Mouse (Mus musculus) kidney, embryonic 14.5 days (tissue): Measurements from ENCODE around the gene Exoc3l2. TPM values are rescaled to one million over a fixed set of nuclear protein-coding genes. Genes with fewer than 3 reads are reported as not detected.

Experiments used
- ATAC-seq: fragments of 200-750 bp; cut with Nextera tagmentation; 2 replicates; pipeline ENCODE4 v1.8.0; 2017; ENCODE audit warnings: moderate number of reproducible peaks, mild to moderate bottlenecking, moderate TSS enrichment, moderate library complexity; ENCODE audit not compliant: low FRiP score, low TSS enrichment
- H3K27ac ChIP-seq: fragments of 300-500 bp; sonication (generic); 2 replicates; pipeline ENCODE4 v1.5.1; 2014; ENCODE audit warnings: low read depth, mild to moderate bottlenecking, low read length, moderate library complexity, mixed read lengths
- H3K27me3 ChIP-seq: fragments of 300-500 bp; sonication (generic); 2 replicates; pipeline ENCODE4 v1.6.1; 2014; ENCODE audit warnings: mild to moderate bottlenecking, low read length; ENCODE audit not compliant: control insufficient read depth, insufficient read depth
- H3K36me3 ChIP-seq: fragments of 300-500 bp; sonication (generic); 2 replicates; pipeline ENCODE4 v1.6.1; 2014; ENCODE audit warnings: low read length, mixed read lengths; ENCODE audit not compliant: control insufficient read depth, insufficient read depth
- H3K4me1 ChIP-seq: fragments of 300-500 bp; sonication (generic); 2 replicates; pipeline ENCODE4 v1.6.1; 2014; ENCODE audit warnings: low read length, mixed read lengths; ENCODE audit not compliant: control insufficient read depth, insufficient read depth
- H3K4me2 ChIP-seq: fragments of 300-500 bp; sonication (generic); replicated peaks from 2 replicates; pipeline ENCODE4 v1.6.1; 2014; ENCODE audit warnings: low read depth, mild to moderate bottlenecking, low read length
- H3K4me3 ChIP-seq: fragments of 300-500 bp; sonication (generic); 2 replicates; pipeline ENCODE4 v1.5.1; 2014; ENCODE audit warnings: mild to moderate bottlenecking, low read length
- H3K9ac ChIP-seq: fragments of 300-500 bp; sonication (generic); 2 replicates; pipeline ENCODE4 v1.6.1; 2014; ENCODE audit warnings: low read depth, mild to moderate bottlenecking, low read length, moderate library complexity
- H3K9me3 ChIP-seq: fragments of 300-500 bp; sonication (generic); 2 replicates; pipeline ENCODE4 v1.6.1; 2016; ENCODE audit warnings: low read length; ENCODE audit not compliant: control insufficient read depth
- WGBS: fragments of 180-500 bp; shearing (Covaris S2); extraction: QIAGEN DNeasy Blood & Tissue Kit; methylation state at CpG from one replicate; pipeline ENCODE4 v1.1.7; 2014; 5-methylcytosine and 5-hydroxymethylcytosine counted together
- polyA plus RNA-seq: library from polyadenylated mRNA; unstranded; fragments of >200 nt; fragmentation: Nextera tagmentation; extraction: Ambion mirVana; gene quantifications from 2 replicates; pipeline ENCODE4 v1.2.1, GENCODE M21; 2014

Gene Exoc3l2
- 3.5 and 3.7 TPM in 2 replicates for polyA plus RNA-seq

DNA sequence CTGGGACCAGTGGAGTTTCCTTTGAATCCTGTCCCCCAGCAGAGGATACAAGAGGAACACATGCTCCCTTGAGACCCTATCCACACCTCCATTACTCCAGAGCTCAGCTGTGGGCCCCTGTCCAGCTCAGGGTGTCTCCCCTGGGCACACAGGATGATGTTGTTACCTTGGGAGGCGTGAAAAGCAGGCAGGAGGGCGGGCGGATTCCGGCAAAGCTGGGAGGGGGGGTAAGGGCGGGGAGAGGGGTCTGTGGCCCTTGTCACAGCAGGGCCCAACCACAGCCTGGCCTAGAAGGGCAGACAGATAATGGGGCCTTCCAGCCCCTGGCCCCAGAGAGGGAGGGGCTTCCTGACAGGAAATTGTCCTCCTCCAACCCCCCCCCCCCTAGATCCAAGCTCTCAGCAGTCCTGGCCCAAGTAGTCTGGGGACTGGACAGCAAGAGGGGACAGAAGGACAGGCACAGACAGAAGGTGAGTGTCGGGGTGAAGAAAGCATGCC, at the start of gene Exoc3l2:
Gene Exoc3l2, plus strand, starts transcription at position 448 of the 498 bp plus-strand sequence.
- 0 out of 2 replicates have a peak within 1 kb of the TSS, but pooled peaks have one; percentile 12 for H3K9ac ChIP-seq
- no peak for ATAC-seq

DNA sequence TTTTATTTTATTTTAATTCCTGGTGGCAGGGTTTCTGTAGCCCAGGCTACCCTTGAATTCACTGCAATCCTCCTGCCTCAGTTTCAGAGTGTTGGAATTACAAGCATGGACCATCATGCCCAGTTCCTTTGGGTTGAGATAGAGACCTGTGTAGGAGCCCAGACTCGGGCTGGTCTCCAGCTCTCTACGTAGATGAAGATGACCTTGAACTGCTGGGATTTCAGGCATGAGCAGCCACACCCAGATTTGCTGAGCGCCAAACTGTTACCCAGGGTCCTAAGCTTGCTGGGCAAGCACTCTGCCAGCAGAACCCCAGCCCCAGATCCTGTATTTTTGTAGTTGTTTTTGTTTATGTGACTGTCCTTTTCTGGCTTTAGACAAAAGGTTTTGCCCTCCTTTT, 49.6 kb upstream of the Exoc3l2 start:
- no peak for ATAC-seq
- no peak overlapping the region for H3K4me2 ChIP-seq
- H3K4me1 ChIP-seq: no peaks in the 10 kb centered on the region
- no peak overlapping the region for H3K4me3 ChIP-seq
- H3K27ac ChIP-seq: no peak overlapping the region
- H3K27me3 ChIP-seq: peaks cover 12% of the 10 kb centered on the region; the same call in 1 of the 2 replicates
- 83% methylated on average over 3 of the region's 3 CpGs for WGBS
- no peaks in the 10 kb centered on the region for H3K9me3 ChIP-seq
- no peak overlapping the region for H3K9ac ChIP-seq
- H3K36me3 ChIP-seq: no peaks in the 10 kb centered on the region

More for the DNA sequence above, at the start of gene Exoc3l2:
- 33% methylated on average over 6 of the region's 6 CpGs for WGBS
- Histone ChIP-seq H3K9me3 (no peaks in the 10 kb centered on the region), H3K4me3 (peak within 1 kb of the TSS; percentile 16), H3K36me3 (no peaks in the 10 kb centered on the region), H3K27ac (0 out of 2 replicates have a peak within 1 kb of the TSS, but pooled peaks have one; percentile 24), H3K27me3 (no peaks in the 10 kb centered on the region), H3K4me1 (peaks cover 12% of the 10 kb centered on the region; the same call in 1 of the 2 replicates), H3K4me2 (peak within 1 kb of the TSS; percentile 34; the same call in 1 of the 2 replicates)

DNA sequence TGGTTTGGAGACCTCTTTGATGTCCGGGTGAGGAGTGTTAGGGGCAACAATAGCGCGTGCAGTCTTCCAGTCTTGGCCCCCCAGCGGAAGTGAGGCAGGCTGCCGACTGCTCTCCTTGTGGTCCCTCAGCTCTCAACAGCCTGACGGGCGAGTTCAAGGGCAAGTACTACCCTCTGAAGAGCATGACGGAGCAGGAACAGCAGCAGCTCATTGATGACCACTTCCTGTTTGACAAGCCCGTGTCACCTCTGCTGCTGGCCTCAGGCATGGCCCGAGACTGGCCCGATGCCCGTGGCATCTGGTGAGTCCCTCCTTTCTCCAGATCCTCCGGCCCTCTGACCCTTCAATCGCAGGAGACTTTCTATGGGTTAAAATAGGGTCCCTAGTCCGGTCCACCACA, 46.5 kb upstream of the Exoc3l2 start:
- Histone ChIP-seq H3K4me1 (peaks cover 3% of the 10 kb centered on the region; the same call in 1 of the 2 replicates), H3K36me3 (no peaks in the 10 kb centered on the region), H3K4me2 (no peak overlapping the region), H3K27me3 (peaks cover 30% of the 10 kb centered on the region), H3K27ac (no peak overlapping the region), H3K9me3 (no peaks in the 10 kb centered on the region), H3K4me3 (no peak overlapping the region), H3K9ac (no peak overlapping the region)
- ATAC-seq: no peak
- WGBS: 71% methylated on average over 15 of the region's 15 CpGs

DNA sequence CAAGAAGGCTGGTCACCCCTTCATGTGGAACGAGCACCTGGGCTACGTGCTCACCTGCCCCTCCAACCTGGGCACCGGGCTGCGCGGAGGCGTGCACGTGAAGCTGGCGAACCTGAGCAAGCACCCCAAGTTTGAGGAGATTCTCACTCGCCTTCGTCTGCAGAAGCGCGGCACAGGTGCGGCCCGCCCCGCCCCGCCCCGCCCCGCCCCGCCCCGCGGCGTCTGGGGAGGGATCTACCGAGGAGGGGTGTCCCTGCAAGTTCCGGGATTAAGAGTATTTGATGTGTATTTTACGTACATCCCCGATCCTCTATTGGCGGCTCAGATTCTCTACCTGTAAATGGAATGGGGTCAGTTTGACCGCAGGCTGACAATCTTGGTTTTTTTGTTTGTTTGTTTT, 43.0 kb upstream of the Exoc3l2 start:
- H3K27me3 ChIP-seq: peaks cover 31% of the 10 kb centered on the region
- H3K4me1 ChIP-seq: peaks cover 3% of the 10 kb centered on the region; the same call in 1 of the 2 replicates
- H3K9me3 ChIP-seq: no peaks in the 10 kb centered on the region
- no peak overlapping the region for H3K9ac ChIP-seq
- H3K4me3 ChIP-seq: peak overlapping the region; percentile 16
- H3K4me2 ChIP-seq: peak overlapping the region; percentile 19; the same call in 1 of the 2 replicates
- H3K27ac ChIP-seq: no peak overlapping the region
- no peak for ATAC-seq
- 6% methylated on average over 28 of the region's 28 CpGs for WGBS
- peaks cover 4% of the 10 kb centered on the region for H3K36me3 ChIP-seq

DNA sequence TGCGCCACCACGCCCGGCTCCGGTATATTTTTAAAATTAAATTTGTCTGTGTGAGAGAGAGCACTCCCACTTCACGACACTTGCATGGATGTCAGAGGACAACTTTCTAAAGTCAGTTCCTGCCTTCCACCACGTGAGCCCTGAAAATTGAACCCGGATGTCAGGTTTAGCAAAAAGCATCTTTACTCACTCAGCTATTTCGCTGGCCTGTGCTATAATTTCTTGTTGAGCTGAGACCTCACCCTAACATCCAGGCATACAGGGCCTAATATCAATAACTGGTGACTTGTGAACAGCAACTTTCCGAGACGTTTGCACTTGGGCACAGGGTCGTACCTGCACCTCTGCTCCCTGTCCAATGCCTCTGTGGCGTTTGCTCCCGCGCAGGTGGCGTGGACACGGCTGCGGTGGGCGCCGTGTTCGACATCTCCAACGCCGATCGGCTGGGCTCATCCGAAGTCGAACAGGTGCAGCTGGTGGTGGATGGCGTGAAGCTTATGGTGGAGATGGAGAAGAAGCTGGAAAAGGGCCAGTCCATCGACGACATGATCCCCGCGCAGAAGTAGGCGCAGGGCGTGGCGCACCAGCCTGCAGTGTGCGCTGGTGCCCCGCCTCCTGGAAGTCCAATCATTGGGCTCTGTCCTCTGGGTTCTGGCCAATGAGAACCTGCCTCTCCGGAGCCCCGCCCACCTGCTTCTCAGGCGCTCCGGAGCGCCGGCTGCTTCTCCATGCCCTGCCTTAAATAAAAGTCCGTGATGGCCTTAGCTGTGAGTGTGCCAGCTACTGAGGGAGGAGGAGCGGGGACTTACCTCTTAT, 42.1 kb upstream of the Exoc3l2 start:
- Histone ChIP-seq H3K4me2 (peak overlapping the region; percentile 63), H3K36me3 (peaks cover 13% of the 10 kb centered on the region), H3K9ac (no peak overlapping the region), H3K27me3 (peaks cover 28% of the 10 kb centered on the region), H3K27ac (no peak overlapping the region), H3K9me3 (no peaks in the 10 kb centered on the region), H3K4me3 (peak overlapping the region; percentile 33), H3K4me1 (peaks cover 3% of the 10 kb centered on the region; the same call in 1 of the 2 replicates)
- ATAC-seq: peak; percentile 95
- WGBS: 13% methylated on average over 43 of the region's 43 CpGs

DNA sequence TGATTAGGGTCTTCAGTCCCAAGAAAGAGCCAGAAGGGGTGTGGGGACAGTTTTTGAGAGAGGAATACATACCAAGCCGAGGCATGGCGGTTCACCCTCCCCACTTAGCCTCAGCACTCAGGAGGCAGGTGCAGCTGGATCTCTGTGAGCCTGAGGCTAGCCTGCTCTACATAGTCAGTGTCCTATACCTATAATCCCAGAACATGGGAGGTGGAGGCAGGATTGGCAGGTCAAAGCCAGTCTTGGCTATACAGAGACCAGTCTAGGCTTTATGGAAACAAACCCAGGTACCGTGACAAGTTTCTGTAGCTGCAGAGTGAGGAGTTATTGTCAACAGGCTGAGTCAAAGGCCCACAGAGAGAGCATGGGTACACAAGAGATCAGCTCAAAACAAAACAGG, 40.0 kb upstream of the Exoc3l2 start:
- H3K4me3 ChIP-seq: no peak overlapping the region
- WGBS: 90% methylated on average over 3 of the region's 3 CpGs
- H3K4me2 ChIP-seq: no peak overlapping the region
- ATAC-seq: no peak
- H3K27me3 ChIP-seq: peaks cover 20% of the 10 kb centered on the region
- H3K27ac ChIP-seq: no peak overlapping the region
- H3K9me3 ChIP-seq: no peaks in the 10 kb centered on the region
- H3K9ac ChIP-seq: no peak overlapping the region
- H3K36me3 ChIP-seq: peaks cover 33% of the 10 kb centered on the region
- H3K4me1 ChIP-seq: peaks cover 3% of the 10 kb centered on the region; the same call in 1 of the 2 replicates

DNA sequence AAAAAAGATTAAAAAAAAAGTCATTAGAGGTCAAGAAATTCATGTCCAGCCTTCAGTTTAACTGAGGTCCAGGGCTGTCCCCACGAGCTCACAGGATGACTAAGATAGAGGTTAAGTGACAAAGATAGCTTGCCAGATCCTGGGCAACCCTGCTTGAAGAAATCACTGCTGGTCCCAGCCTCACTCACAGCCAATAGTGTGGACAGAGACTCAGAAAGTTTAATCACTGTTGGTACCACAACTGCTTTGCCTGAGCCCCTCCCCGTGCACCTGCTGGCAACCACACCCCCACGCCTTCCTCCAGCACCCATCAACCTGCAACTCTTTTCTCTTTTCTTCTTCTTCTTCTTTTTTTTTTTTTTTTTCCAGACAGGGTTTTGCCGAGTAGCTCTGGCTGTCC, 39.1 kb upstream of the Exoc3l2 start:
- Histone ChIP-seq H3K27me3 (peaks cover 17% of the 10 kb centered on the region), H3K9me3 (no peaks in the 10 kb centered on the region), H3K27ac (no peak overlapping the region), H3K4me3 (no peak overlapping the region), H3K9ac (no peak overlapping the region), H3K4me2 (no peak overlapping the region), H3K4me1 (peaks cover 3% of the 10 kb centered on the region; the same call in 1 of the 2 replicates), H3K36me3 (peaks cover 43% of the 10 kb centered on the region)
- 67% methylated on average over 4 of the region's 4 CpGs for WGBS
- ATAC-seq: no peak

DNA sequence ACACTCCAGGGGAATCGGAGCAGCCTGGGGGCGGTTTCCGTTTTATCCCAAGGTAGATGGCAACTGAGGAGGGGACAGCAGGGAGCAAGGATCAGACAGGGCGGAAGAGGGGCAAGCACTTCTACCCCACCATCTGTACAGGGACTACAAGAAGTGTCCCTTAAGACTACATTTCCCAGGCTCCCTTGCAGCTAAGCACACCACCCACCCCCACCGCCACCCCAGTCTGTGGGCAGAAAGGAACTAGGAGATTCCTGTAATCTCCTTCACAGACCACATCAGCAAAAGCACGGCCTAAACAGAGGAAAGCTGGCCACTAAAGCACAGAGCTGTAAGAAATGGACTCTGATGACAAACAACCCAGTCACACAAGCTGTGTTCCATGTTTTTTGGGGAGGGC, 36.8 kb upstream of the Exoc3l2 start:
- Histone ChIP-seq H3K4me3 (no peak overlapping the region), H3K9ac (no peak overlapping the region), H3K36me3 (peaks cover 66% of the 10 kb centered on the region), H3K4me1 (no peaks in the 10 kb centered on the region), H3K4me2 (no peak overlapping the region), H3K27me3 (peaks cover 4% of the 10 kb centered on the region), H3K27ac (no peak overlapping the region), H3K9me3 (no peaks in the 10 kb centered on the region)
- ATAC-seq: no peak
- WGBS: 78% methylated on average over 6 of the region's 6 CpGs

DNA sequence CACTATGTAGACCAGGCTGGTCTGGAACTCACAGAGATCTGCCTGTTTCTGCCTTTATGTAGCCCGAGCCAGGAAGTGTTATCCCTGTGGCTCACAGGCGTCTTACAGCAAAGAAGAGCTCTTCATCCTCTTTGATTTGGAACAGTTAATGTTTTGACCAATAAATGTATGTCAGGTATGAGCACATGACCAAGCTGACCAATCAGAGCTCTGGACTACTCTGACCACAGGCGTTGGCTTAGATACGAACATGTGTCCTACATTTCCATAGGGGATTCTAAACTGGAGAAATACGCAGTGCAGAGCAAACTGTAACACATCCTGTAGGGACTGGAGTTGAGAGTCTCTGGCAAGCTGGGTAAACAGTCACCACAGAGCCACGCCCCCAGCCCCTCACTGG, 36.2 kb upstream of the Exoc3l2 start:
- no peaks in the 10 kb centered on the region for H3K9me3 ChIP-seq
- no peak overlapping the region for H3K27ac ChIP-seq
- ATAC-seq: no peak
- H3K4me1 ChIP-seq: no peaks in the 10 kb centered on the region
- H3K9ac ChIP-seq: no peak overlapping the region
- peaks cover 71% of the 10 kb centered on the region for H3K36me3 ChIP-seq
- no peaks in the 10 kb centered on the region for H3K27me3 ChIP-seq
- H3K4me3 ChIP-seq: no peak overlapping the region
- WGBS: 91% methylated on average over 6 of the region's 6 CpGs
- no peak overlapping the region for H3K4me2 ChIP-seq
